Mouse (Mus musculus): ENCODE measurements around the gene Gm17409. TPM values are rescaled to one million over a fixed set of nuclear protein-coding genes. Genes with fewer than 3 reads are reported as not detected.

Gene Gm17409
- polyA plus RNA-seq (2012; rRNA removed): not detected in 2 replicates

DNA sequence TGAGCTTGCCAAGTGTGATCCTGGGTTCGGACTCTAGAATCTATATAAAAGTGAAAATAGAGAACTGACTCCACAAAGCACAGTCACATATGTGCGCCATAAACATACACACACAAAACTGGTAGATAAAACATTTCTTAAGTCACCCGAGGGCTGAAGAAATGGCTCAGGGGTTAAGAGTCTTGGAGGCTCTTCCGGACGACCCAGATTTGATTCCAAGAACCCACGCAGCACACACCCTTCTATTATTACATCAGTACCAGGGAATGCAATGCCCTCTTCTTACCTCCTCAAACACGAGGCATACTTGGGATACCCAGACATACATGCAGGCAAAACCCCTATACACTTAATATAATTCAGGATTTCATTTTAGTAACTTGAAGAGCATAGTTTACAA is at the start of gene Gm17409:
Gene Gm17409, plus strand, starts transcription at position 301 of the 400 bp plus-strand sequence.
- Histone ChIP-seq H3K27ac (ENCODE audit: insufficient read depth, low read length) (no peak within 1 kb of the TSS), H3K4me3 (ENCODE audit: insufficient read depth, low read length) (no peak within 1 kb of the TSS), H3K4me1 (ENCODE audit: control insufficient read depth, insufficient read depth, low read length) (no peaks in the 10 kb centered on the region)
- TF ChIP-seq CTCF (IDR thresholded peaks at IDR 0.05; ENCODE audit: extremely low read depth, insufficient read depth, low read length) (no peak), POLR2A (IDR thresholded peaks at IDR 0.05; ENCODE audit: extremely low read depth, insufficient read depth, low read length) (no peak)

DNA sequence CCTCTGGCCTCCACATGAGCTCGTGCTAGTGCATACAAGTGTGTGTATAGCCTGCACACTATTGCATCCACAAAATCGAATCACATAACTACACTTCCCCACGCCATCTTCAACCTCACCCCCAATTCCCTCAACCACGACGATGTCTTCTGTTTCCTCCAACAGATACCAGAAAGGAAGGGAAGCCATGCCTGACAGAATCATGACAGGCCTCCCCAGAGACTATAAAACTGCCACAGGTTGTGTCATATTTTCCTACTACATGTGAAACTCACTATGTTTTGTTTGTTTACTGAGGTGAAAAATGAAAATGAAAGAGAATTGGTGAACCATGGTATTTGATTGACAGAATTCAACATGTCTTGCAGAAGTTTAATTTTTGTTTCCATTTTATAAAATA is 46.6 kb upstream of the Gm17409 start:
- Histone ChIP-seq H3K4me1 (ENCODE audit: control insufficient read depth, insufficient read depth, low read length) (no peaks in the 10 kb centered on the region; the same call in 1 of the 2 replicates), H3K4me3 (ENCODE audit: insufficient read depth, low read length) (no peak overlapping the region), H3K27ac (ENCODE audit: insufficient read depth, low read length) (no peak overlapping the region)
- no peak for TF ChIP-seq CTCF (IDR thresholded peaks at IDR 0.05; ENCODE audit: extremely low read depth, insufficient read depth, low read length)

DNA sequence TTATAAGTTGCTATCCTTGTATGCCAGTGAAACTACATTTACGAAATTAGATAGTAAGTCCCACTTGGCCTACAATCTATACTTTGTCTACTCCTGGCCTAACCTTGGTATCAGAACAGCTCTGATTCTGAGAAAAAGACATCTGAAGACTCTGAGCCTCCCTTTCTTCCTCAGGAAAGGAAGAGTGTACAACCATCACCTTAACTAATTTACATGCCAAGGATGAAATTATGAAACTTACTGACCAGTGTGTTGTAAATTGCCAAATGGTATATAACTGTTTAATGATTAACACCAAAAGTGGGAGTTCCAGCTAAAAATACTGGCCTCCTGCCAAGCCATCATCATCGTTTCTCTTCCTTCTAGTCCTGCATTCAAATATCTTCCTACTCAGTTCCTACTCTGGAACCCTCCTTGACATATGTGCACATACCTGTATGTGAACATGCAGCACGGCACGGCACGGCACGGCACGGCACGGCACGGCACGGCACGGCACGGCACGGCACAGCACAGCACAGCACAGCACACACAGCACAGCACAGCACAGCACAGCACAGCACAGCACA is 44.4 kb upstream of the Gm17409 start:
- no peaks in the 10 kb centered on the region for H3K4me1 ChIP-seq (ENCODE audit: control insufficient read depth, insufficient read depth, low read length)
- TF ChIP-seq POLR2A (IDR thresholded peaks at IDR 0.05; ENCODE audit: extremely low read depth, insufficient read depth, low read length) (no peak), CTCF (IDR thresholded peaks at IDR 0.05; ENCODE audit: extremely low read depth, insufficient read depth, low read length) (no peak)

DNA sequence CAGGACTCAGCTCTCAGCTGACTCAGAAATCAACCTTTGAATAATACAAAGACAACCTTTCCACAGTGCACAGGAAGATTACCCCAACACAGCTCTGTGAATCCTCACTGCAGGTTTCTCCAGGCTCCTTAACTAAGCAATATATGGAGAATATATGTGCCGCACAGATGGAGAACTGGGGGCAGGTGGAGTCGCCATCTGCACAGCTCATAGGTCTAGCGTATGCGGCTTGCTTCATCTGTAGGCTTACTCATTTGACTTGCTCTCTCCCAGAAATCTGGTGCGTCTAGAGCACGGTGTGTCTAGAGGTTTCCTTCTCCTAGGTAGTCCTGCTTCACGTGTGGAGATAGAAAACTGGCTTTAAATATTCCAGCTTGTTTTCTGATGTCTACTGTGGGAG is 37.7 kb upstream of the Gm17409 start:
- TF ChIP-seq POLR2A (IDR thresholded peaks at IDR 0.05; ENCODE audit: extremely low read depth, insufficient read depth, low read length): no peak
- TF ChIP-seq CTCF (IDR thresholded peaks at IDR 0.05; ENCODE audit: extremely low read depth, insufficient read depth, low read length): no peak
- no peaks in the 10 kb centered on the region for H3K4me1 ChIP-seq (ENCODE audit: control insufficient read depth, insufficient read depth, low read length)
- H3K4me3 ChIP-seq (ENCODE audit: insufficient read depth, low read length): no peak overlapping the region
- no peak overlapping the region for H3K27ac ChIP-seq (ENCODE audit: insufficient read depth, low read length)

More for the DNA sequence above, 44.4 kb upstream of the Gm17409 start:
- Histone ChIP-seq H3K4me3 (ENCODE audit: insufficient read depth, low read length) (no peak overlapping the region), H3K27ac (ENCODE audit: insufficient read depth, low read length) (no peak overlapping the region)

DNA sequence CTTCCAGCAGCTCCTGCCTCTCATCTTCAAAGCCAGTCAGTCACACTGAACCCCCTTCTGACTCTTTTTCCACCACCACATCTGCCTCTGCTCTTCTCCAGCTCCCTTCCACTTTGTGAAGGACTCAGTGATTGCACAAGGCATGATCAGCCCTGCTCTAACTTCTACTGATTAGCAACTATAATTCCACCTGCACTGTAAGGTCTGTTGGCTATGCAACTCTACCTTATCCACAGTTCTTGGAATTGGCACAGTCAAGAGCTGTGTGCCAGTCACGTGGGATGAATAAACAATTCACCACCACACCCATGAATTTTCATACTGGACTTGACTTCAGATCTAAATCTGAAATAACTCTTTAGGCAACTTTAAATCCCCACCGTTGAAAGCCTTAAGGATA is 36.6 kb upstream of the Gm17409 start:
- Histone ChIP-seq H3K4me1 (ENCODE audit: control insufficient read depth, insufficient read depth, low read length) (no peaks in the 10 kb centered on the region), H3K27ac (ENCODE audit: insufficient read depth, low read length) (no peak overlapping the region; the same call in 1 of the 2 replicates), H3K4me3 (ENCODE audit: insufficient read depth, low read length) (no peak overlapping the region)
- TF ChIP-seq CTCF (IDR thresholded peaks at IDR 0.05; ENCODE audit: extremely low read depth, insufficient read depth, low read length): no peak
- TF ChIP-seq POLR2A (IDR thresholded peaks at IDR 0.05; ENCODE audit: extremely low read depth, insufficient read depth, low read length): no peak

DNA sequence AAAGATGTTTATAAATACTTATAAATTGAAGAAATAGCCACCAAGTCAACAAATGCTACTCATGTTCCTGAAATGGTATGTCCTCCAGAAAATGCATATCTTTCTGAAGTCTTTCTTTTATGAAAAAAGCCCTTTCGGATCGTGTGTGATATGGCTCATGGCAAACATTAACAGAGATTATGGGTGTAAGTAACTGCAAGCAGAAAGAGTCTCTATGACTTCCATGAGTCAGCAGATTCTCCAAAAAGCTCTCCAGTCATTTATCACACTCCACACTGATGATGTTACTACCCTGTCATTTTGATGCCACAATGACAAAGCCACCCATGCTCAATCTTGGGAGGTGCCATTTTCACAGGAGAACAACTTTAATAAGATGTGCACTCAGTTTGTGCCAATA is 35.5 kb upstream of the Gm17409 start:
- TF ChIP-seq POLR2A (IDR thresholded peaks at IDR 0.05; ENCODE audit: extremely low read depth, insufficient read depth, low read length) (no peak), CTCF (IDR thresholded peaks at IDR 0.05; ENCODE audit: extremely low read depth, insufficient read depth, low read length) (no peak)

DNA sequence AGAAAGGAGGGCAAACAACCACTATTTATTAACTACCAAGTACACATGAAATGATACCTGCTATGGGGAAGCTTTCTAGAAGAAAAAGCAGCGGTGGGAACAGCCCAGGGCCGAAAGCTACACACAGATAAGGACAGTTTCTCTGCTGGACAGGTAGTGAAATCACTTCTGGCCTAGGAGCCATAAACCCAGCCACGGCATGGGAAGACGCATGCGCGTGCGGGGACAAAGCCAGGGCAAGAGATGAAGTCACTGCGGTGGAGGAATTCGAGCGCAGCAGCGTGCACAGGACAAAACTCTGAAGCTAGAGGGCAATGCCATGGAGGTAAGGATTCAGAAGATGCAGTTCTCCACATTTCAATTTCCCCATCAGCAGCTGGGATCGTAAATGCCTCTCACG is 34.4 kb upstream of the Gm17409 start:
- Histone ChIP-seq H3K4me3 (ENCODE audit: insufficient read depth, low read length) (no peak overlapping the region), H3K27ac (ENCODE audit: insufficient read depth, low read length) (no peak overlapping the region), H3K4me1 (ENCODE audit: control insufficient read depth, insufficient read depth, low read length) (no peaks in the 10 kb centered on the region)
- TF ChIP-seq CTCF (IDR thresholded peaks at IDR 0.05; ENCODE audit: extremely low read depth, insufficient read depth, low read length) (no peak), POLR2A (IDR thresholded peaks at IDR 0.05; ENCODE audit: extremely low read depth, insufficient read depth, low read length) (no peak)

More for the DNA sequence above, 35.5 kb upstream of the Gm17409 start:
- Histone ChIP-seq H3K27ac (ENCODE audit: insufficient read depth, low read length) (no peak overlapping the region), H3K4me1 (ENCODE audit: control insufficient read depth, insufficient read depth, low read length) (no peaks in the 10 kb centered on the region), H3K4me3 (ENCODE audit: insufficient read depth, low read length) (no peak overlapping the region)

DNA sequence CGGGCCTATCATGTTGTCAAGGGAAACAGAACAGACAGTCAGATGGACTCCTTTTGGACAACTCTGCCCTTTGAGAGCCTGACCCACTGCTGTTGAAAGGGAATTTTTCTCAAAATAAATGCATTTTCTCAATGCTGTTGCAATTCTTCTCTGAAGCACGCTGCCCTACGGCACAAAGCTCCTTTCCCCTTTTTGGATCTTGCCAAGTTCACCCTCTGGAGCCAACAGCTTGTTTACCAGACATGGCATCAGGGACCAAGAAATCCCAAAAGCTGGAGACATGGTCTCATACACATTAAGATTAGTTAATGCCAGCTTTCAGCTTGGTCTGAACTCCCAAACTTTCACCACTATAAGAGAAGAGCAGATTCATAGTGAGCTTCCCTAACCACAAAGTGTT is 33.0 kb upstream of the Gm17409 start:
- H3K27ac ChIP-seq (ENCODE audit: insufficient read depth, low read length): no peak overlapping the region
- TF ChIP-seq POLR2A (IDR thresholded peaks at IDR 0.05; ENCODE audit: extremely low read depth, insufficient read depth, low read length) (no peak), CTCF (IDR thresholded peaks at IDR 0.05; ENCODE audit: extremely low read depth, insufficient read depth, low read length) (no peak)
- H3K4me3 ChIP-seq (ENCODE audit: insufficient read depth, low read length): no peak overlapping the region
- no peaks in the 10 kb centered on the region for H3K4me1 ChIP-seq (ENCODE audit: control insufficient read depth, insufficient read depth, low read length)

DNA sequence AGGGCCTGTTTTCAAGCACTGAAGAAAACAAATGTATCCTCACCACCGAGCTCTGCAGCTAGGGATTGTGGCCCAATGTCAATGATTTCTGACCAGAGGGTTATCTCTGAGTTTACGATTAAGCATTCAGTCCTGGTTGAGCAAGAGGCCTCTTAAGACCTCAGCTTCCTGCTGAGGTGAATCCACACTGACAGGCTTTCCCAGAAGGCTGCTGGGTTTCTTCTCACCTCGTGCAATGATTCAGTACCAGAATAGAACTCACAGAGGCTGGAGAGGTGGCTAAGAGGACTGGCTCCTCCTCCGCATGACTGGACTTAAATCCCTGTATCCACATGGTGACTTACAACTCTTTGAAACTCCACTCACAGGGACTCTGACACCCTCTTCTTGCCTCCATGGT is 26.8 kb upstream of the Gm17409 start:
- Histone ChIP-seq H3K27ac (ENCODE audit: insufficient read depth, low read length) (no peak overlapping the region), H3K4me1 (ENCODE audit: control insufficient read depth, insufficient read depth, low read length) (no peaks in the 10 kb centered on the region), H3K4me3 (ENCODE audit: insufficient read depth, low read length) (no peak overlapping the region)
- TF ChIP-seq CTCF (IDR thresholded peaks at IDR 0.05; ENCODE audit: extremely low read depth, insufficient read depth, low read length): no peak
- TF ChIP-seq POLR2A (IDR thresholded peaks at IDR 0.05; ENCODE audit: extremely low read depth, insufficient read depth, low read length): no peak

DNA sequence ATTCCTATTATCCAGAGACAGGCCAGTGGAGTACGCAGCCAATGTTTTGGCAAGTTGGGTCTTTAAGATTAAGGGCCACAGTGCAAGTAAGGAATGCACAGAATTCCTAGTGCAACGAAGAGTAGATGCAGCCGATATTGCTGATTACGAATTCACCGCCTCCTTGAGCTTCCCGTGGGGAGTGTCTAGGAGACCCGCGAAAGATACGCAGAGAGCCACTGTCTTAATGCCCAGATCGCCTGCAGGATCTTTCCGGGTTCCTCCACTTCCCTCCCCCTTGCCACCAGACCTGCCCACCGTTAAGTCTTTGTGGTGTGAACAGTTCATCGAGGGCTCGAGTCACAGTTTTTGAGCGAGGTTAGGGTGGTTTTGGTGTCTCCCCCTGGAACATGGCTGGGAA is 22.9 kb upstream of the Gm17409 start:
- Histone ChIP-seq H3K4me1 (ENCODE audit: control insufficient read depth, insufficient read depth, low read length) (no peaks in the 10 kb centered on the region), H3K4me3 (ENCODE audit: insufficient read depth, low read length) (no peak overlapping the region), H3K27ac (ENCODE audit: insufficient read depth, low read length) (no peak overlapping the region)
- TF ChIP-seq CTCF (IDR thresholded peaks at IDR 0.05; ENCODE audit: extremely low read depth, insufficient read depth, low read length) (no peak), POLR2A (IDR thresholded peaks at IDR 0.05; ENCODE audit: extremely low read depth, insufficient read depth, low read length) (no peak)

All from cortical plate, adult 2 months (tissue).